Mouse (Mus musculus) adrenal gland, postnatal 10 days (tissue): ENCODE measurements around the gene B4galnt2. TPM values are rescaled to one million over a fixed set of nuclear protein-coding genes. Genes with fewer than 3 reads are reported as not detected.

Experiments used
- DNase-seq: peaks from one replicate; pipeline ENCODE4 v3.0.0; 2021; ENCODE audit warnings: mixed read lengths
- microRNA-seq: library from miRNA; unstranded; fragments of <30 nt; microRNA quantifications from one replicate; pipeline ENCODE4 v1.2.0, GENCODE M21; 2021
- total RNA-seq, 2 experiments: library from RNA; stranded (reverse); gene quantifications; 2 replicates each; pipeline ENCODE4 v1.2.3; 2021

B4galnt2 gene
- total RNA-seq, 2 experiments from 2014 or later = not detected

GRCm38 (mm10) chr11:95826317-95827167 is 88.1 kb downstream of the B4galnt2 start:
- no peak for DNase-seq

- no peak for DNase-seq
These were observed 89.1 kb downstream of the B4galnt2 start for GRCm38 (mm10) chr11:95825625-95826024.

GRCm38 (mm10) chr11:95824877-95825243 is 89.8 kb downstream of the B4galnt2 start:
- peak; percentile 88 for DNase-seq

DNA sequence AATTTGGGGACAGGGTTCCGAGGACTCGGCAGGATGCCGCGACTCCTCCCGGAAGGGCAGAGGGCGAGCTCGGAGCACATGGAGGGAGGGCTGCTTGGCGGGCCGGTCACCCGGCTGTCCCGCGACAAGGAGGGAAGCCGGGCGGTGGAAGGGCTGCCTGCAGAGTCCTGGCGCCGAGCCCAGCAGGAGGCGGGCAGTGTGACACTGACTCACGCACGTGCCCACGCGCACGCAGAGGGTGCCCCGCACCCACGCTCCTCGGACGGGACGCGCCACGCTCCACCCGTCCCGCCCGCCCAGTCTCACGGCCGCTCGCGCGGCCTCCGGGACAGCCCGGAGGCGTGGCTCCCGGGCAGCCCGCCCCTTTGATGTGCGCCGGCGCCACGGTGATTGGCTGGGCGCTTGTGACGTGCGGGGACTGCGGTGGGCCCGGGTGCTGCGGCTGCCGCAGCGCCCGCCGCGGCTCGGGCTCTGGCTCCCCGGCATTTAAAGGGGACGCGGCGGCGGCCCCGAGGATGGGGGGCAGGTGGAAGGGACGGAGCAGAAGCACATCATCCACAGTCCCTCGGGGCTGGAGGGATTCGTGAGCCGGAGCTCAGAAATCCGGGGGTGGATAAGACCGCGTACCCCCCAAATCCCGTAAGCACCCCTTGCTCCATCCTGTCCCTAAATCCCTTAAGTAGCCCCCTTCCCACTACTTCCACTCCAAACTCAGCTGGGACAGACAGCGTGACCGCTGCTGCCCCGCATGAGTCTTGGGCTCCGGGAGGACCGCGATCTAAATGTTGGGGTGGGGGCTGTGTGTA is 90.4 kb downstream of the B4galnt2 start, which contains the start of gene Phospho1:
Gene Phospho1, plus strand, starts transcription at position 429 of the 806 bp plus-strand sequence.
- peak; percentile 97 for DNase-seq

GRCm38 (mm10) chr11:95822437-95822836 is 92.3 kb downstream of the B4galnt2 start:
- no peak for DNase-seq

- DNase-seq = peak; percentile 51
These were observed 93.2 kb downstream of the B4galnt2 start for GRCm38 (mm10) chr11:95821511-95821910.

GRCm38 (mm10) chr11:95819138-95819537 is 95.6 kb downstream of the B4galnt2 start:
- no peak for DNase-seq

Small RNA genes within 50 kb of the gene (microRNA-seq; reads per million reads assigned to microRNA genes)
- not detected for gene Mir3063

Other genes starting within 250 kb of the B4galnt2 start
- 100 to 1,000 TPM; 341 to 361 TPM for gene Phb, start 247.9 kb downstream of the B4galnt2 start, total RNA-seq
- gene Zfp652, start 202.2 kb downstream of the B4galnt2 start, total RNA-seq = 10 to 100 TPM; 42.8 to 46.6 TPM
- gene B130006D01Rik, start 191.3 kb downstream of the B4galnt2 start, total RNA-seq = 1 to 10 TPM in 1 of 2 experiments, under 1 TPM in 1; 0.27 to 1.3 TPM
- 100 to 1,000 TPM; 204 to 243 TPM for gene Phospho1, start 90.4 kb downstream of the B4galnt2 start, total RNA-seq
- gene Gngt2, start 77.7 kb downstream of the B4galnt2 start, total RNA-seq = 10 to 100 TPM; 21.9 to 22.9 TPM
- gene Abi3, start 72.4 kb downstream of the B4galnt2 start, total RNA-seq = 10 to 100 TPM; 11.5 to 14.8 TPM
- 1 to 10 TPM; 4.3 to 6.4 TPM for gene Igf2bp1, start 91.0 kb upstream of the B4galnt2 start, total RNA-seq
- not detected for gene Gip, start 109.7 kb upstream of the B4galnt2 start, total RNA-seq
- 10 to 100 TPM; 68.5 to 72.3 TPM for gene Snf8, start 120.0 kb upstream of the B4galnt2 start, total RNA-seq
- gene Ube2z, start 150.5 kb upstream of the B4galnt2 start, total RNA-seq = 10 to 100 TPM; 41.7 to 44.6 TPM
- gene Atp5g1, start 160.8 kb upstream of the B4galnt2 start, total RNA-seq = 100 to 1,000 TPM; 267 to 394 TPM
- not detected for gene Calcoco2, start 197.1 kb upstream of the B4galnt2 start, total RNA-seq
- not detected for gene Ttll6, start 218.9 kb upstream of the B4galnt2 start, total RNA-seq